Comparison of ENCODE assay signal across 7 mouse cellular contexts in genomic region chr9:106280386-106280785, GRCm38 (mm10). TPM values are rescaled to one million over a fixed set of nuclear protein-coding genes. Genes with fewer than 3 reads are reported as not detected.
DNase-seq lines count a peak whose midpoint lies in the region; ATAC-seq lines count a peak whose summit lies in the region.

No protein-coding gene starts in this region.

- H3K9ac ChIP-seq in heart, embryonic 14.5 days (ENCODE audit: low read length) = peak overlapping the region; percentile 82
- peak overlapping the region; percentile 58 for H3K9ac ChIP-seq in kidney, embryonic 16.5 days (replicated peaks; ENCODE audit: low read length)

- no peaks in the 10 kb centered on the region for H3K9me3 ChIP-seq in heart, embryonic 14.5 days (ENCODE audit: control insufficient read depth, low read length)
- H3K9me3 ChIP-seq in kidney, embryonic 16.5 days (ENCODE audit: low read length) = no peaks in the 10 kb centered on the region

- H3K4me1 ChIP-seq in heart, embryonic 14.5 days (ENCODE audit: control insufficient read depth in 2 of 2, insufficient read depth in 2 of 2, low read length in 2 of 2) = peaks cover 6 to 15% of the 10 kb centered on the region in 2 experiments; a peak in 3 of 4 replicates
- H3K4me1 ChIP-seq in kidney, embryonic 16.5 days (ENCODE audit: insufficient read depth, low read length) = peaks cover 14% of the 10 kb centered on the region

- peak overlapping the region; percentile 57 to 86 for H3K27ac ChIP-seq in heart, embryonic 14.5 days (replicated peaks in 1 of 2; ENCODE audit: control insufficient read depth in 1 of 2, insufficient read depth in 1 of 2, low read depth in 2 of 2, low read length in 2 of 2)
- peak overlapping the region; percentile 85 for H3K27ac ChIP-seq in kidney, embryonic 16.5 days (ENCODE audit: low read length)

- H3K27me3 ChIP-seq in heart, embryonic 14.5 days (ENCODE audit: control insufficient read depth, insufficient read depth, low read length) = no peaks in the 10 kb centered on the region
- no peaks in the 10 kb centered on the region for H3K27me3 ChIP-seq in kidney, embryonic 16.5 days (ENCODE audit: insufficient read depth, low read length)

- peak; percentile 70 for ATAC-seq in erythroblast, adult 5-6 weeks (replicated peaks; ENCODE audit: low FRiP score, poor library complexity, severe bottlenecking)
- ATAC-seq in heart, embryonic 14.5 days (ENCODE audit: insufficient number of reproducible peaks, insufficient read depth, low FRiP score, low read depth) = 0 out of 2 replicates have a peak, but pooled peaks have one; percentile 30
- peak; percentile 58 for ATAC-seq in kidney, embryonic 16.5 days (ENCODE audit: low FRiP score, low TSS enrichment)

- peak; percentile 73 for DNase-seq in MN1 (ENCODE audit: low spot score)
- peak; percentile 89 for DNase-seq in brain, adult 2 months (ENCODE audit: low read depth, low spot score)
- DNase-seq in lung, postnatal 10 days = peak; percentile 83
- DNase-seq in ovary, postnatal 36 days (ENCODE audit: low spot score) = peak; percentile 45

- H3K36me3 ChIP-seq in heart, embryonic 14.5 days (ENCODE audit: control insufficient read depth, insufficient read depth, low read length) = peaks cover 26% of the 10 kb centered on the region
- H3K36me3 ChIP-seq in kidney, embryonic 16.5 days (ENCODE audit: insufficient read depth, low read length) = peaks cover 7% of the 10 kb centered on the region; the same call in 1 of the 2 replicates

- 1% methylated on average over 14 of the region's 14 CpGs for WGBS in heart, embryonic 14.5 days
- 1% methylated on average over 14 of the region's 14 CpGs for WGBS in kidney, embryonic 16.5 days

- peak overlapping the region; percentile 88 for H3K4me2 ChIP-seq in heart, embryonic 14.5 days (ENCODE audit: low read length)
- peak overlapping the region; percentile 68 for H3K4me2 ChIP-seq in kidney, embryonic 16.5 days (replicated peaks; ENCODE audit: low read depth, low read length)

- H3K4me3 ChIP-seq in heart, embryonic 14.5 days (ENCODE audit: control insufficient read depth in 1 of 2, insufficient read depth in 1 of 2, low read depth in 1 of 2, low read length in 2 of 2) = peak overlapping the region; percentile 70 to 73
- H3K4me3 ChIP-seq in kidney, embryonic 16.5 days (ENCODE audit: low read length) = peak overlapping the region; percentile 76

RNA-seq across cellular contexts. Expression of gene Poc1a, which starts 0.5 kb away (rescaled TPM):
- 3.5 and 4.4 TPM in 2 replicates for total RNA-seq in erythroblast, adult 5-6 weeks (2015; ENCODE audit: low replicate concordance)
- 5.0 and 10.6 TPM in 2 replicates for total RNA-seq in erythroblast, adult 5-6 weeks (2017; ENCODE audit: low replicate concordance)
- polyA plus RNA-seq in heart, embryonic 14.5 days (2014; fragmentation: Nextera tagmentation; extraction: Ambion mirVana) = 24.0 and 24.3 TPM in 2 replicates
- 28.4 and 29.2 TPM in 2 replicates for polyA plus RNA-seq in kidney, embryonic 16.5 days (2015; fragmentation: Nextera tagmentation; extraction: Ambion mirVana)

RNA-seq across cellular contexts. Expression of gene Alas1, which starts 31.9 kb away (rescaled TPM):
- 72.5 and 82.2 TPM in 2 replicates for total RNA-seq in erythroblast, adult 5-6 weeks (2015; ENCODE audit: low replicate concordance)
- total RNA-seq in erythroblast, adult 5-6 weeks (2017; ENCODE audit: low replicate concordance) = 51.7 and 126 TPM in 2 replicates
- 162 and 181 TPM in 2 replicates for polyA plus RNA-seq in heart, embryonic 14.5 days (2014; fragmentation: Nextera tagmentation; extraction: Ambion mirVana)
- polyA plus RNA-seq in kidney, embryonic 16.5 days (2015; fragmentation: Nextera tagmentation; extraction: Ambion mirVana) = 122 and 128 TPM in 2 replicates

RNA-seq across cellular contexts. Expression of gene Tlr9, which starts 58.0 kb away (rescaled TPM):
- total RNA-seq in erythroblast, adult 5-6 weeks (2015; ENCODE audit: low replicate concordance) = 5.0 and 6.1 TPM in 2 replicates
- 0.56 and 1.9 TPM in 2 replicates for total RNA-seq in erythroblast, adult 5-6 weeks (2017; ENCODE audit: low replicate concordance)
- 0.05 and 0.09 TPM in 2 replicates for polyA plus RNA-seq in heart, embryonic 14.5 days (2014; fragmentation: Nextera tagmentation; extraction: Ambion mirVana)
- 0.07 TPM in 1 of 2 replicates, not detected in the other for polyA plus RNA-seq in kidney, embryonic 16.5 days (2015; fragmentation: Nextera tagmentation; extraction: Ambion mirVana)

Comparison
In these comparisons a context has a peak if more than half of its experiments do, and no peak if none do; other contexts are left out.
1. Peak in every context shown above with its lines: DNase-seq, ATAC-seq, H3K4me3 ChIP-seq and H3K27ac ChIP-seq.